Mouse (Mus musculus) heart, embryonic 11.5 days (tissue): Measurements from ENCODE around the gene Tbc1d30. TPM values are rescaled to one million over a fixed set of nuclear protein-coding genes. Genes with fewer than 3 reads are reported as not detected.

Experiments
- ATAC-seq: fragments of 200-750 bp; cut with Nextera tagmentation; replicated peaks from 2 replicates; pipeline ENCODE4 v1.8.0; 2017; ENCODE audit warnings: moderate library complexity; ENCODE audit not compliant: insufficient number of reproducible peaks, low FRiP score, low TSS enrichment
- H3K27ac ChIP-seq: fragments of 300-500 bp; sonication (generic); 2 replicates; pipeline ENCODE4 v1.5.1; 2014; ENCODE audit warnings: mild to moderate bottlenecking, low read depth, low read length
- H3K27me3 ChIP-seq: fragments of 300-500 bp; sonication (generic); 2 replicates; pipeline ENCODE4 v1.6.1; 2014; ENCODE audit warnings: mild to moderate bottlenecking, low read length, mixed read lengths; ENCODE audit not compliant: control insufficient read depth, insufficient read depth
- H3K36me3 ChIP-seq: fragments of 300-500 bp; sonication (generic); 2 replicates; pipeline ENCODE4 v1.6.1; 2014; ENCODE audit warnings: mild to moderate bottlenecking, low read length, moderate library complexity, mixed read lengths; ENCODE audit not compliant: control insufficient read depth, insufficient read depth
- H3K4me1 ChIP-seq: fragments of 300-500 bp; sonication (generic); 2 replicates; pipeline ENCODE4 v1.6.1; 2014; ENCODE audit warnings: low read length; ENCODE audit not compliant: control insufficient read depth, insufficient read depth
- H3K4me2 ChIP-seq: fragments of 300-500 bp; sonication (generic); 2 replicates; pipeline ENCODE4 v1.6.1; 2014; ENCODE audit warnings: mild to moderate bottlenecking, moderate library complexity
- H3K4me3 ChIP-seq: fragments of 300-500 bp; sonication (generic); 2 replicates; pipeline ENCODE4 v1.5.1; 2014; ENCODE audit warnings: low read depth, low read length
- H3K9ac ChIP-seq: fragments of 300-500 bp; sonication (generic); 2 replicates; pipeline ENCODE4 v1.6.1; 2014; ENCODE audit warnings: mild to moderate bottlenecking, low read depth, low read length, moderate library complexity
- H3K9me3 ChIP-seq: fragments of 300-500 bp; sonication (generic); replicated peaks from 2 replicates; pipeline ENCODE4 v1.6.1; 2016; ENCODE audit warnings: low read length; ENCODE audit not compliant: control insufficient read depth
- WGBS: fragments of 180-500 bp; shearing (Covaris S2); extraction: QIAGEN DNeasy Blood & Tissue Kit; methylation state at CpG from one replicate; pipeline ENCODE4 v1.1.7; 2014; ENCODE audit not compliant: insufficient replicate concordance; 5-methylcytosine and 5-hydroxymethylcytosine counted together
- polyA plus RNA-seq: library from polyadenylated mRNA; unstranded; fragments of >200 nt; fragmentation: Nextera tagmentation; extraction: Ambion mirVana; gene quantifications from 2 replicates; pipeline ENCODE4 v1.2.1, GENCODE M21; 2014

Gene Tbc1d30
- polyA plus RNA-seq, 1 experiment from 2014 or later: 1.5 TPM

- peaks cover 11% of the 10 kb centered on the region for H3K36me3 ChIP-seq
- no peak for ATAC-seq
These were observed 34.6 kb upstream of the Tbc1d30 start for GRCm38 (mm10) chr10:121385695-121386094.

GRCm38 (mm10) chr10:121384710-121385109 lies 33.6 kb upstream of the Tbc1d30 start:
- H3K9ac ChIP-seq: no peak overlapping the region
- ATAC-seq: no peak

More at GRCm38 (mm10) chr10:121385695-121386094, 34.6 kb upstream of the Tbc1d30 start:
- WGBS: 86% methylated on average over 6 of the region's 6 CpGs
- Histone ChIP-seq H3K27ac (peak overlapping the region; percentile 38; the same call in 1 of the 2 replicates), H3K4me2 (no peak overlapping the region), H3K4me1 (peaks cover 19% of the 10 kb centered on the region), H3K9me3 (no peaks in the 10 kb centered on the region), H3K4me3 (no peak overlapping the region), H3K27me3 (no peaks in the 10 kb centered on the region), H3K9ac (no peak overlapping the region)

GRCm38 (mm10) chr10:121381280-121381679 lies 30.2 kb upstream of the Tbc1d30 start:
- Histone ChIP-seq H3K9me3 (no peaks in the 10 kb centered on the region), H3K36me3 (peaks cover 30% of the 10 kb centered on the region), H3K9ac (no peak overlapping the region), H3K4me1 (peaks cover 12% of the 10 kb centered on the region), H3K4me3 (no peak overlapping the region), H3K4me2 (no peak overlapping the region), H3K27me3 (no peaks in the 10 kb centered on the region), H3K27ac (no peak overlapping the region)
- no peak for ATAC-seq
- WGBS: 81% methylated on average over 18 of the region's 18 CpGs

More at GRCm38 (mm10) chr10:121384710-121385109, 33.6 kb upstream of the Tbc1d30 start:
- H3K9me3 ChIP-seq: no peaks in the 10 kb centered on the region
- H3K4me1 ChIP-seq: peaks cover 19% of the 10 kb centered on the region
- peaks cover 17% of the 10 kb centered on the region for H3K36me3 ChIP-seq
- H3K27ac ChIP-seq: no peak overlapping the region
- H3K27me3 ChIP-seq: no peaks in the 10 kb centered on the region
- no peak overlapping the region for H3K4me3 ChIP-seq
- WGBS: 92% methylated on average over 13 of the region's 13 CpGs
- H3K4me2 ChIP-seq: no peak overlapping the region

- Histone ChIP-seq H3K36me3 (peaks cover 30% of the 10 kb centered on the region), H3K27me3 (no peaks in the 10 kb centered on the region), H3K9me3 (no peaks in the 10 kb centered on the region), H3K4me2 (no peak overlapping the region), H3K4me3 (no peak overlapping the region), H3K27ac (no peak overlapping the region), H3K4me1 (peaks cover 12% of the 10 kb centered on the region; the same call in 1 of the 2 replicates), H3K9ac (no peak overlapping the region)
- ATAC-seq: no peak
- WGBS: 99% methylated on average over 3 of the region's 3 CpGs
These were observed 28.3 kb upstream of the Tbc1d30 start for GRCm38 (mm10) chr10:121379387-121379786.

- no peak for ATAC-seq
- H3K4me3 ChIP-seq: no peak overlapping the region
- no peak overlapping the region for H3K27ac ChIP-seq
- peaks cover 30% of the 10 kb centered on the region for H3K36me3 ChIP-seq
- no peaks in the 10 kb centered on the region for H3K27me3 ChIP-seq
- H3K4me2 ChIP-seq: no peak overlapping the region
- peaks cover 3% of the 10 kb centered on the region; the same call in 1 of the 2 replicates for H3K4me1 ChIP-seq
- H3K9ac ChIP-seq: no peak overlapping the region
- 89% methylated on average over 24 of the region's 24 CpGs for WGBS
- H3K9me3 ChIP-seq: no peaks in the 10 kb centered on the region
These were observed 25.6 kb upstream of the Tbc1d30 start for GRCm38 (mm10) chr10:121376530-121377271.

- Histone ChIP-seq H3K4me3 (no peak overlapping the region), H3K4me1 (peaks cover 3% of the 10 kb centered on the region; the same call in 1 of the 2 replicates), H3K4me2 (no peak overlapping the region), H3K27me3 (no peaks in the 10 kb centered on the region), H3K9ac (no peak overlapping the region), H3K27ac (no peak overlapping the region), H3K36me3 (peaks cover 29% of the 10 kb centered on the region), H3K9me3 (no peaks in the 10 kb centered on the region)
- WGBS: 74% methylated on average over 24 of the region's 24 CpGs
- no peak for ATAC-seq
These were observed 24.8 kb upstream of the Tbc1d30 start for GRCm38 (mm10) chr10:121375649-121376493.

- 69% methylated on average over 17 of the region's 17 CpGs for WGBS
- H3K4me1 ChIP-seq: peaks cover 3% of the 10 kb centered on the region; the same call in 1 of the 2 replicates
- no peaks in the 10 kb centered on the region for H3K27me3 ChIP-seq
- no peak overlapping the region for H3K9ac ChIP-seq
- no peak overlapping the region for H3K4me2 ChIP-seq
- H3K27ac ChIP-seq: no peak overlapping the region
- no peak for ATAC-seq
- H3K9me3 ChIP-seq: no peaks in the 10 kb centered on the region
- H3K4me3 ChIP-seq: no peak overlapping the region
- H3K36me3 ChIP-seq: peaks cover 23% of the 10 kb centered on the region
These were observed 23.9 kb upstream of the Tbc1d30 start for GRCm38 (mm10) chr10:121374693-121375620.

GRCm38 (mm10) chr10:121374013-121374412 lies 22.9 kb upstream of the Tbc1d30 start:
- peaks cover 17% of the 10 kb centered on the region for H3K36me3 ChIP-seq
- H3K4me3 ChIP-seq: no peak overlapping the region
- ATAC-seq: no peak
- H3K9ac ChIP-seq: no peak overlapping the region
- H3K4me1 ChIP-seq: peaks cover 3% of the 10 kb centered on the region; the same call in 1 of the 2 replicates
- H3K27ac ChIP-seq: no peak overlapping the region
- no peak overlapping the region for H3K4me2 ChIP-seq
- WGBS: 82% methylated on average over 12 of the region's 12 CpGs
- H3K27me3 ChIP-seq: no peaks in the 10 kb centered on the region
- H3K9me3 ChIP-seq: no peaks in the 10 kb centered on the region
